Mouse (Mus musculus) hindbrain, embryonic 16.5 days (tissue): ENCODE measurements at regions not wholly inside any gene's neighbourhood (a gene's known extent, or its start where the extent isn't known, plus 50 kb on each side); places are given as distances from the start of the nearest gene placed in this dataset.

Experiments
- ATAC-seq: fragments of 200-750 bp; cut with Nextera tagmentation; 2 replicates; pipeline ENCODE4 v1.8.0; 2017; ENCODE audit warnings: moderate TSS enrichment, moderate library complexity
- H3K27ac ChIP-seq: fragments of 300-500 bp; sonication (generic); 2 replicates; pipeline ENCODE4 v1.5.1; 2014; ENCODE audit warnings: low read depth, mild to moderate bottlenecking, control low read depth, low read length, moderate library complexity
- H3K27me3 ChIP-seq: fragments of 300-500 bp; sonication (generic); replicated peaks from 2 replicates; pipeline ENCODE4 v1.6.1; 2014; ENCODE audit warnings: low read length; ENCODE audit not compliant: control insufficient read depth, insufficient read depth
- H3K36me3 ChIP-seq: fragments of 300-500 bp; sonication (generic); 2 replicates; pipeline ENCODE4 v1.6.1; 2014; ENCODE audit warnings: mild to moderate bottlenecking, low read length, moderate library complexity, mixed read lengths; ENCODE audit not compliant: control insufficient read depth, insufficient read depth
- H3K4me1 ChIP-seq: fragments of 300-500 bp; sonication (generic); 2 replicates; pipeline ENCODE4 v1.6.1; 2014; ENCODE audit warnings: low read depth, low read length; ENCODE audit not compliant: control insufficient read depth, insufficient read depth
- H3K4me2 ChIP-seq: fragments of 300-500 bp; sonication (generic); 2 replicates; pipeline ENCODE4 v1.6.1; 2014; ENCODE audit warnings: mild to moderate bottlenecking, low read length, control low read depth, moderate library complexity
- H3K4me3 ChIP-seq: fragments of 300-500 bp; sonication (generic); 2 replicates; pipeline ENCODE4 v1.5.1; 2014; ENCODE audit warnings: mild to moderate bottlenecking, low read length, control low read depth, moderate library complexity
- H3K9ac ChIP-seq: fragments of 300-500 bp; sonication (generic); 2 replicates; pipeline ENCODE4 v1.6.1; 2014; ENCODE audit warnings: low read depth, mild to moderate bottlenecking, control low read depth, low read length, moderate library complexity
- H3K9me3 ChIP-seq: fragments of 300-500 bp; sonication (generic); 2 replicates; pipeline ENCODE4 v1.6.1; 2014; ENCODE audit warnings: mild to moderate bottlenecking, low read length, moderate library complexity; ENCODE audit not compliant: control insufficient read depth
- WGBS: fragments of 180-500 bp; shearing (Covaris S2); extraction: QIAGEN DNeasy Blood & Tissue Kit; methylation state at CpG from one replicate; pipeline ENCODE4 v1.1.7; 2014; 5-methylcytosine and 5-hydroxymethylcytosine counted together

GRCm38 (mm10) chr2:46993126-46993525, 1820.8 kb upstream of the Acvr2a start:
- no peaks in the 10 kb centered on the region for H3K9me3 ChIP-seq
- no peaks in the 10 kb centered on the region for H3K36me3 ChIP-seq
- no peaks in the 10 kb centered on the region for H3K27me3 ChIP-seq
- no peak for ATAC-seq
- H3K4me2 ChIP-seq, result no peak overlapping the region
- H3K27ac ChIP-seq, result no peak overlapping the region
- no peaks in the 10 kb centered on the region for H3K4me1 ChIP-seq
- H3K4me3 ChIP-seq, result no peak overlapping the region
- H3K9ac ChIP-seq, result no peak overlapping the region
- WGBS, result 78% methylated on average over 3 of the region's 3 CpGs

GRCm38 (mm10) chr2:46992672-46993071, 1821.2 kb upstream of the Acvr2a start:
- H3K9me3 ChIP-seq, result no peaks in the 10 kb centered on the region
- no peaks in the 10 kb centered on the region for H3K4me1 ChIP-seq
- H3K27me3 ChIP-seq, result no peaks in the 10 kb centered on the region
- no peak overlapping the region for H3K4me3 ChIP-seq
- WGBS, result 95% methylated on average over 3 of the region's 3 CpGs
- H3K27ac ChIP-seq, result no peak overlapping the region
- no peak for ATAC-seq
- H3K9ac ChIP-seq, result no peak overlapping the region
- no peaks in the 10 kb centered on the region for H3K36me3 ChIP-seq
- no peak overlapping the region for H3K4me2 ChIP-seq

GRCm38 (mm10) chr2:46986689-46987088, 1827.2 kb upstream of the Acvr2a start:
- no peaks in the 10 kb centered on the region for H3K27me3 ChIP-seq
- H3K27ac ChIP-seq, result no peak overlapping the region
- no peak for ATAC-seq
- H3K4me3 ChIP-seq, result no peak overlapping the region
- H3K36me3 ChIP-seq, result no peaks in the 10 kb centered on the region
- H3K9ac ChIP-seq, result no peak overlapping the region
- no peak overlapping the region for H3K4me2 ChIP-seq
- 88% methylated on average over 2 of the region's 2 CpGs for WGBS
- H3K4me1 ChIP-seq, result no peaks in the 10 kb centered on the region
- no peaks in the 10 kb centered on the region for H3K9me3 ChIP-seq

- 96% methylated on average over 4 of the region's 4 CpGs for WGBS
- no peak overlapping the region for H3K4me2 ChIP-seq
- no peak for ATAC-seq
These were observed 1827.8 kb upstream of the Acvr2a start for GRCm38 (mm10) chr2:46985915-46986672.

GRCm38 (mm10) chr2:46940628-46941530, 1823.7 kb upstream of the Zeb2 start:
- H3K27ac ChIP-seq, result no peak overlapping the region
- no peak for ATAC-seq
- H3K9ac ChIP-seq, result no peak overlapping the region
- H3K9me3 ChIP-seq, result no peaks in the 10 kb centered on the region
- H3K4me3 ChIP-seq, result no peak overlapping the region
- WGBS, result 56% methylated on average over 7 of the region's 7 CpGs
- H3K36me3 ChIP-seq, result no peaks in the 10 kb centered on the region
- H3K4me2 ChIP-seq, result no peak overlapping the region
- no peaks in the 10 kb centered on the region for H3K27me3 ChIP-seq
- no peaks in the 10 kb centered on the region for H3K4me1 ChIP-seq

More at GRCm38 (mm10) chr2:46985915-46986672, 1827.8 kb upstream of the Acvr2a start:
- Histone ChIP-seq H3K27ac (no peak overlapping the region), H3K36me3 (no peaks in the 10 kb centered on the region), H3K9ac (no peak overlapping the region), H3K9me3 (no peaks in the 10 kb centered on the region), H3K4me1 (no peaks in the 10 kb centered on the region), H3K4me3 (no peak overlapping the region), H3K27me3 (no peaks in the 10 kb centered on the region)

- no peak overlapping the region for H3K27ac ChIP-seq
These were observed 1815.6 kb upstream of the Zeb2 start for GRCm38 (mm10) chr2:46932831-46933230.

GRCm38 (mm10) chr2:46924189-46924588, 1807.0 kb upstream of the Zeb2 start:
- 86% methylated on average over 3 of the region's 3 CpGs for WGBS
- no peak for ATAC-seq
- H3K27me3 ChIP-seq, result no peaks in the 10 kb centered on the region

More at GRCm38 (mm10) chr2:46932831-46933230, 1815.6 kb upstream of the Zeb2 start:
- no peaks in the 10 kb centered on the region for H3K36me3 ChIP-seq
- H3K4me1 ChIP-seq, result no peaks in the 10 kb centered on the region
- no peaks in the 10 kb centered on the region for H3K27me3 ChIP-seq
- 71% methylated on average over 1 of the region's 1 CpGs for WGBS
- H3K9ac ChIP-seq, result no peak overlapping the region
- no peaks in the 10 kb centered on the region for H3K9me3 ChIP-seq
- no peak overlapping the region for H3K4me2 ChIP-seq
- no peak for ATAC-seq
- no peak overlapping the region for H3K4me3 ChIP-seq

GRCm38 (mm10) chr2:46913496-46913895, 1796.3 kb upstream of the Zeb2 start:
- H3K27ac ChIP-seq, result no peak overlapping the region
- H3K9ac ChIP-seq, result no peak overlapping the region
- H3K36me3 ChIP-seq, result no peaks in the 10 kb centered on the region
- H3K4me1 ChIP-seq, result no peaks in the 10 kb centered on the region
- H3K9me3 ChIP-seq, result no peaks in the 10 kb centered on the region
- H3K4me3 ChIP-seq, result no peak overlapping the region
- H3K4me2 ChIP-seq, result no peak overlapping the region
- 0 out of 2 replicates have a peak, but pooled peaks have one; percentile 20 for ATAC-seq
- H3K27me3 ChIP-seq, result no peaks in the 10 kb centered on the region

More at GRCm38 (mm10) chr2:46924189-46924588, 1807.0 kb upstream of the Zeb2 start:
- no peak overlapping the region for H3K27ac ChIP-seq
- H3K4me1 ChIP-seq, result no peaks in the 10 kb centered on the region
- no peak overlapping the region for H3K4me3 ChIP-seq
- no peak overlapping the region for H3K9ac ChIP-seq
- H3K4me2 ChIP-seq, result no peak overlapping the region
- no peaks in the 10 kb centered on the region for H3K36me3 ChIP-seq
- no peaks in the 10 kb centered on the region for H3K9me3 ChIP-seq

- Histone ChIP-seq H3K4me3 (no peak overlapping the region), H3K4me2 (no peak overlapping the region), H3K9ac (no peak overlapping the region), H3K4me1 (no peaks in the 10 kb centered on the region), H3K9me3 (no peaks in the 10 kb centered on the region), H3K27ac (no peak overlapping the region), H3K36me3 (no peaks in the 10 kb centered on the region), H3K27me3 (no peaks in the 10 kb centered on the region)
- no peak for ATAC-seq
- 74% methylated on average over 2 of the region's 2 CpGs for WGBS
These were observed 1766.0 kb upstream of the Zeb2 start for GRCm38 (mm10) chr2:46883216-46883615.
